Mouse (Mus musculus) lung, embryonic 14.5 days (tissue): Measurements from ENCODE around the gene Slc44a2. TPM values are rescaled to one million over a fixed set of nuclear protein-coding genes. Genes with fewer than 3 reads are reported as not detected.
A peak's percentile ranks its signal among the peaks of the same experiment; 100 is the strongest.

Source experiments
- ATAC-seq: fragments of 200-750 bp; cut with Nextera tagmentation; 2 replicates; pipeline ENCODE4 v1.8.0; 2017; ENCODE audit warnings: mild to moderate bottlenecking, moderate TSS enrichment, moderate library complexity; ENCODE audit not compliant: insufficient read depth
- DNase-seq: peaks from one replicate; pipeline ENCODE4 v3.0.0-alpha.2; 2015
- H3K27ac ChIP-seq: fragments of 300-500 bp; sonication (generic); 2 replicates; pipeline ENCODE4 v1.5.1; 2014; ENCODE audit warnings: low read depth, mild to moderate bottlenecking, moderate library complexity
- H3K27me3 ChIP-seq: fragments of 300-500 bp; sonication (generic); 2 replicates; pipeline ENCODE4 v1.6.1; 2014; ENCODE audit warnings: low read length, control low read depth; ENCODE audit not compliant: insufficient read depth
- H3K36me3 ChIP-seq: fragments of 300-500 bp; sonication (generic); 2 replicates; pipeline ENCODE4 v1.6.1; 2014; ENCODE audit warnings: control low read depth; ENCODE audit not compliant: insufficient read depth
- H3K4me1 ChIP-seq: fragments of 300-500 bp; sonication (generic); 2 replicates; pipeline ENCODE4 v1.6.1; 2014; ENCODE audit warnings: antibody characterized with exemption, control low read depth; ENCODE audit not compliant: insufficient read depth
- H3K4me2 ChIP-seq: fragments of 300-500 bp; sonication (generic); 2 replicates; pipeline ENCODE4 v1.6.1; 2014; ENCODE audit warnings: mild to moderate bottlenecking
- H3K4me3 ChIP-seq: fragments of 300-500 bp; sonication (generic); 2 replicates; pipeline ENCODE4 v1.5.1; 2014; ENCODE audit warnings: low read depth, low read length
- H3K9ac ChIP-seq: fragments of 300-500 bp; sonication (generic); 2 replicates; pipeline ENCODE4 v1.6.1; 2014
- H3K9me3 ChIP-seq: fragments of 300-500 bp; sonication (generic); 2 replicates; pipeline ENCODE4 v1.6.1; 2016; ENCODE audit warnings: low read depth, low read length, control low read depth
- CTCF ChIP-seq: IDR thresholded peaks from 2 replicates; pipeline ENCODE4 v1.5.1; 2016; ENCODE audit warnings: antibody characterized with exemption, low read depth
- WGBS: fragments of 180-500 bp; shearing (Covaris S2); extraction: QIAGEN DNeasy Blood & Tissue Kit; methylation state at CpG from one replicate; pipeline ENCODE4 v1.1.7; 2014; 5-methylcytosine and 5-hydroxymethylcytosine counted together
- polyA plus RNA-seq: library from polyadenylated mRNA; unstranded; fragments of >200 nt; fragmentation: Nextera tagmentation; extraction: Ambion mirVana; gene quantifications from 2 replicates; pipeline ENCODE4 v1.2.1, GENCODE M21; 2014

Slc44a2 gene
- polyA plus RNA-seq, 1 experiment from 2014 or later, result 122 TPM

DNA sequence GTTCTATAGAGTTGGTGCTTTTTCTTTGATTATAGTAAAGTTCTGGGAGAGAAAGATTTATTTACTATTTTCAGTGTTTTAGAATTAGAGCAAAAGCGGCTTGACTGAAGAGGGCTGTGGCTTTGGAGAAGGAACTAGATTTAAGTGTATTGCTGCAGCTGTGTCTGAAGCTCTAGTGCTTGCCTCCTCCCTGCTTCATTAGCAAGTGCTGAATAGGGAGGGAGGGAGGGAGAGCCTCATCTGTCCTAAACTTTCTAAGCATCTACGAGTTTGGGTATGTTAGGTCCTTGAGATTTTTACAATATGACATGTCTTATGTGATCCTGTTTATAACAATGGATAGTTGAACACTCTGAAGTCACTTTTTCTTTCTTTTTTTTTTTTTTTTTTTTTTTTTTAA, 50.4 kb downstream of the Slc44a2 start:
- H3K4me3 ChIP-seq, result no peak overlapping the region

GRCm38 (mm10) chr9:21372508-21372907, 52.0 kb downstream of the Slc44a2 start:
- Histone ChIP-seq H3K4me2 (no peak overlapping the region), H3K9ac (no peak overlapping the region), H3K36me3 (peaks cover 29% of the 10 kb centered on the region), H3K27me3 (no peaks in the 10 kb centered on the region), H3K9me3 (no peaks in the 10 kb centered on the region), H3K4me3 (no peak overlapping the region), H3K4me1 (peaks cover 5% of the 10 kb centered on the region; the same call in 1 of the 2 replicates), H3K27ac (no peak overlapping the region)
- TF ChIP-seq CTCF, result no peak
- DNase-seq (no peak), ATAC-seq (no peak)
- 85% methylated on average over 1 of the region's 1 CpGs for WGBS

More for the DNA sequence above, 50.4 kb downstream of the Slc44a2 start:
- ATAC-seq (no peak), DNase-seq (no peak)
- H3K4me2 ChIP-seq, result 0 out of 2 replicates have a peak overlapping the region, but pooled peaks have one; percentile 8
- H3K4me1 ChIP-seq, result peaks cover 5% of the 10 kb centered on the region; the same call in 1 of the 2 replicates
- H3K27ac ChIP-seq, result no peak overlapping the region
- no peaks in the 10 kb centered on the region for H3K9me3 ChIP-seq
- H3K9ac ChIP-seq, result no peak overlapping the region; the same call in 1 of the 2 replicates
- 83% methylated on average over 2 of the region's 2 CpGs for WGBS
- peaks cover 27% of the 10 kb centered on the region for H3K36me3 ChIP-seq
- TF ChIP-seq CTCF, result no peak
- no peaks in the 10 kb centered on the region for H3K27me3 ChIP-seq

DNA sequence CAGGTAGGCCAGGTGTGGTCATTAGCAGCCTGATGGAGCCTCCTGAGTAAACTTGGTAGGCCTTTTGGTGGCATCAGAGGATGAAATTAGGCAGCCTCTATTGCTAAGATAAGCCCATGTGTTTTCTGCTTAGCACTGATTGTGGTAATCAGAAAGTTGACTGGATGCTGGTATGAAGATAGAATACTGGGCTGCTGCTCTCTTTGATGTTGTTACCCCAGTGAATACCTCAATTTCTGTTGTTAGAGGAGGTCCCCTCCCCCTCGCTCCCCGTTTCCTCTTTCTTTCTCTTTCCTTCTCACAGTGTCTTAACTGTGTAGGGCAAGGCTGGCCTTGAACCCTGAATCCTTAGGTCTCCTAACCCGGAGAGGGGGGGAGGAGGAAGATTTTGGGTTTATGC, 58.7 kb downstream of the Slc44a2 start:
- Histone ChIP-seq H3K9me3 (no peaks in the 10 kb centered on the region), H3K4me1 (no peaks in the 10 kb centered on the region), H3K4me3 (no peak overlapping the region), H3K36me3 (peaks cover 26% of the 10 kb centered on the region), H3K27me3 (no peaks in the 10 kb centered on the region), H3K4me2 (no peak overlapping the region), H3K27ac (no peak overlapping the region), H3K9ac (no peak overlapping the region)
- no peak for TF ChIP-seq CTCF
- WGBS, result 87% methylated on average over 3 of the region's 3 CpGs
- ATAC-seq (no peak), DNase-seq (no peak)

DNA sequence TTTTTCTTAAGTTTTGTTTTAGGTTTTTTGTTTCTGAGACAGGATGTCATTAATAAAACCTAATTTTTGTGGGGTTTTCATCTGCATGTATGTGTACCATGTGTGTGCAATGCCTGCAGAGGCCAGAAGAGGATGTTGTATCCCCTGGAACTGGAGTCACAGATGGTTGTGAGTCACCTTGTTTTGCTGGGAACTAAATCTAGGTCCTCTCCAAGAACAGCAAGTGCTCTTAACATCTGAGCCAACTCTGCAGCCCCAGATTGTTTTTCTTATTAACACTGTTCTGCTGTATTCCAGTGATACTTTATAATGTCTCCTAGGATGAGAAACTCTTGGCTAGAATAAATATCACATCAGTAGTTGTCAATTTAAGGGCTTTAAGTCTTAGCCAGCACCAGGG, 60.4 kb downstream of the Slc44a2 start:
- no peak for DNase-seq
- TF ChIP-seq CTCF, result no peak
- Histone ChIP-seq H3K4me2 (no peak overlapping the region), H3K27ac (no peak overlapping the region), H3K9me3 (no peaks in the 10 kb centered on the region), H3K9ac (no peak overlapping the region), H3K4me1 (no peaks in the 10 kb centered on the region), H3K36me3 (peaks cover 22% of the 10 kb centered on the region), H3K27me3 (no peaks in the 10 kb centered on the region), H3K4me3 (no peak overlapping the region)
- no peak for ATAC-seq

- Histone ChIP-seq H3K4me3 (no peak overlapping the region), H3K4me1 (no peaks in the 10 kb centered on the region), H3K4me2 (no peak overlapping the region), H3K36me3 (peaks cover 24% of the 10 kb centered on the region), H3K9ac (no peak overlapping the region), H3K27ac (no peak overlapping the region), H3K9me3 (no peaks in the 10 kb centered on the region), H3K27me3 (no peaks in the 10 kb centered on the region)
- no peak for DNase-seq
- ATAC-seq, result no peak
- no peak for TF ChIP-seq CTCF
Measured at GRCm38 (mm10) chr9:21383966-21384365, 63.5 kb downstream of the Slc44a2 start.

DNA sequence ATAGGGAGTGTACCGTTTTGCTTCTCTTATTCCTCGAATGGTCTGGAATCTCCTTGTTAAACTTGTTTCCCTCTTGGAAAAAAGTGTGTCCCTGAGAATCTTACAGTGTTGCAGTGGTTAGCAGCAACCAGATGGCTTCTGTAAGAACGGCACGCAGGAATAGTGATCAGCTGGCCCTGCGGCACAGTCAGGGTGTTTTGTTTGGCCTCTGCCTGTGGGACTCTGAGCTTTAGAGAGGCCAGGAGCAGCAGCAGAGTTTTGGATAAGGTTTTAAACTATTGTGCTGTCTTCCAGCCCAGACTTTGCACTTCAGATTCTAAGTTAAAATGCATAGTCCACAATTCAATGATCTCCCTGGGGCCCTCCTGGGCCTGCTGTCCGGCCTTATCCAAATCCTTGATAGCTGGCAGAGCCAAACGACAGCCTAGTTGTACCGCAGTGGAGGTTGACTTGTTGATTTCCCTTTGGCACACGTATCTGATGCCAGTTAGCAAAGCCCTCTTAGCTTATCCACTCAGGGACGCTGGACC, 72.2 kb downstream of the Slc44a2 start:
- no peak overlapping the region for H3K27ac ChIP-seq
- no peaks in the 10 kb centered on the region for H3K27me3 ChIP-seq
- H3K9ac ChIP-seq, result no peak overlapping the region
- ATAC-seq, result no peak
- 85% methylated on average over 10 of the region's 10 CpGs for WGBS
- H3K4me3 ChIP-seq, result no peak overlapping the region
- H3K4me1 ChIP-seq, result no peaks in the 10 kb centered on the region
- H3K36me3 ChIP-seq, result peaks cover 100% of the 10 kb centered on the region
- DNase-seq, result no peak
- no peak overlapping the region for H3K4me2 ChIP-seq
- no peaks in the 10 kb centered on the region for H3K9me3 ChIP-seq
- TF ChIP-seq CTCF, result no peak

GRCm38 (mm10) chr9:21395692-21396091, 75.2 kb downstream of the Slc44a2 start:
- 88% methylated on average over 3 of the region's 3 CpGs for WGBS
- H3K27me3 ChIP-seq, result no peaks in the 10 kb centered on the region
- TF ChIP-seq CTCF, result no peak
- ATAC-seq (no peak), DNase-seq (no peak)
- H3K36me3 ChIP-seq, result peaks cover 100% of the 10 kb centered on the region
- H3K9me3 ChIP-seq, result no peaks in the 10 kb centered on the region
- no peaks in the 10 kb centered on the region for H3K4me1 ChIP-seq
- H3K4me2 ChIP-seq, result no peak overlapping the region
- no peak overlapping the region for H3K4me3 ChIP-seq
- H3K27ac ChIP-seq, result no peak overlapping the region
- no peak overlapping the region for H3K9ac ChIP-seq

GRCm38 (mm10) chr9:21397170-21397569, 76.7 kb downstream of the Slc44a2 start:
- Histone ChIP-seq H3K4me2 (no peak overlapping the region), H3K9me3 (no peaks in the 10 kb centered on the region), H3K36me3 (peaks cover 99% of the 10 kb centered on the region), H3K4me3 (no peak overlapping the region), H3K27ac (no peak overlapping the region), H3K27me3 (no peaks in the 10 kb centered on the region), H3K4me1 (no peaks in the 10 kb centered on the region), H3K9ac (no peak overlapping the region)
- TF ChIP-seq CTCF, result no peak
- no peak for DNase-seq
- ATAC-seq, result no peak
- WGBS, result 90% methylated on average over 3 of the region's 3 CpGs
